In the genomic region with DNA sequence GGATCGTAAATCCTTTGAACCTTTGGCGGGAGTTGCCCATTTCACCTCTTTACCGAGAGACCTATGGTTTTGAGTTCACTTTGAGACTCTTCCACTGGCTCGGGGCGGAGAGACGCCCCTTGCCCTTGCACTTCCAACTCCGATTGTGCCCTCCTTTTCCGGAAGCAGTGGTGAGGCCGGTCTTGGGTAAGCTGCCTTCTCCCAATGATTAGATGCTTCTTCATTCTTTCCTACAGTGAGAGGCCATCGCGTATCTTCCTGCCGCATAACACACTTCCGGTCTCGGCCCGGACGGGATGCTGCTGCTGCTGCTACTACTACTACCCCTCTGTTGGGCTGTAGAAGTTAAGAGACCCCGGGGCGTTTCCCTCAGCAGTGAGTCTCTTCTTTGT, we compare ENCODE assay signal across 8 mouse cellular contexts. TPM values are rescaled to one million over a fixed set of nuclear protein-coding genes. Genes with fewer than 3 reads are reported as not detected.
DNase-seq lines count a peak whose midpoint lies in the region; ATAC-seq and TF ChIP-seq lines count a peak whose summit lies in the region.

No protein-coding gene starts in this region.

- TF ChIP-seq POLR2A in myocyte (IDR thresholded peaks at IDR 0.05; ENCODE audit: insufficient read length, low read depth) = no peak

- H3K4me1 ChIP-seq in heart, embryonic 11.5 days (ENCODE audit: control insufficient read depth, insufficient read depth, low read length) = peaks cover 13% of the 10 kb centered on the region
- H3K4me1 ChIP-seq in brown adipose tissue, adult 24 weeks (ENCODE audit: control insufficient read depth, insufficient read depth, insufficient read length, low read length) = peaks cover 6% of the 10 kb centered on the region

- intact Hi-C loops in heart, postnatal 10 days (cut with DNase I) = no loop called here

- DNase-seq in heart, postnatal 10 days = no peak
- DNase-seq in CD4-positive, CD25-positive, alpha-beta regulatory T cell, adult 2 months (ENCODE audit: low read depth, low spot score) = peak; percentile 69
- peak; percentile 44 for DNase-seq in heart, postnatal 4 days
- DNase-seq in liver = peak; percentile 57
- no peak for DNase-seq in urinary bladder, adult 2 months (ENCODE audit: low spot score)

- peaks cover 3% of the 10 kb centered on the region for H3K36me3 ChIP-seq in heart, embryonic 11.5 days (ENCODE audit: control insufficient read depth, insufficient read depth, low read length)
- H3K36me3 ChIP-seq in myocyte (ENCODE audit: control insufficient read depth, insufficient read depth) = peaks cover 12% of the 10 kb centered on the region

- peak overlapping the region; percentile 54 for H3K27ac ChIP-seq in heart, embryonic 11.5 days (ENCODE audit: low read depth, low read length)
- peak overlapping the region; percentile 42; the same call in 1 of the 2 replicates for H3K27ac ChIP-seq in brown adipose tissue, adult 24 weeks (replicated peaks; ENCODE audit: low read depth, low read length)

- under 1% methylated on average over 18 of the region's 18 CpGs for WGBS in heart, embryonic 11.5 days (ENCODE audit: insufficient replicate concordance)

- peak overlapping the region; percentile 74 for H3K9ac ChIP-seq in heart, embryonic 11.5 days (ENCODE audit: low read depth, low read length)

- H3K9me3 ChIP-seq in heart, embryonic 11.5 days (replicated peaks; ENCODE audit: control insufficient read depth, low read length) = no peaks in the 10 kb centered on the region

- H3K79me2 ChIP-seq in myocyte (ENCODE audit: control insufficient read depth, insufficient read depth) = peaks cover 8% of the 10 kb centered on the region

- 0 out of 2 replicates have a peak, but pooled peaks have one; percentile 1 for ATAC-seq in heart, embryonic 11.5 days (replicated peaks; ENCODE audit: insufficient number of reproducible peaks, low FRiP score, low TSS enrichment)

- H3K27me3 ChIP-seq in heart, embryonic 11.5 days (ENCODE audit: control insufficient read depth, insufficient read depth, low read length) = no peaks in the 10 kb centered on the region
- H3K27me3 ChIP-seq in myocyte (ENCODE audit: control insufficient read depth, insufficient read depth, insufficient read length) = no peaks in the 10 kb centered on the region

- H3ac ChIP-seq in myocyte (ENCODE audit: control insufficient read depth, insufficient read length) = peak overlapping the region; percentile 39

- peak overlapping the region; percentile 83 for H3K4me2 ChIP-seq in heart, embryonic 11.5 days
- peak overlapping the region; percentile 86 for H3K4me2 ChIP-seq in myocyte (ENCODE audit: low read depth)

- H3K4me3 ChIP-seq in heart, embryonic 11.5 days (ENCODE audit: low read depth, low read length) = peak overlapping the region; percentile 65
- H3K4me3 ChIP-seq in brown adipose tissue, adult 24 weeks (ENCODE audit: insufficient read depth, low read depth, low read length) = peak overlapping the region; percentile 71
- H3K4me3 ChIP-seq in myocyte = peak overlapping the region; percentile 70

TF ChIP-seq in myocyte, 11 proteins besides CTCF, POLR2A, EP300 and RAD21:
- TF ChIP-seq MAX (IDR thresholded peaks at IDR 0.05; ENCODE audit: low read depth) (no peak), MYOD1 (IDR thresholded peaks at IDR 0.05; ENCODE audit: control insufficient read depth in 1 of 3, insufficient read length in 2 of 3, low read depth in 2 of 3) (no peak), SRF (IDR thresholded peaks at IDR 0.05; ENCODE audit: control insufficient read depth, insufficient read length, low read depth) (no peak), MYOG (IDR thresholded peaks at IDR 0.05; ENCODE audit: control insufficient read depth in 1 of 3, insufficient read depth in 1 of 3, insufficient read length in 2 of 3, low read depth in 2 of 3) (no peak), TCF12 (IDR thresholded peaks at IDR 0.05; ENCODE audit: insufficient read depth, poor library complexity, severe bottlenecking) (no peak), E2F4 (IDR thresholded peaks at IDR 0.05; ENCODE audit: insufficient read depth) (no peak), TCF3 (IDR thresholded peaks at IDR 0.05; ENCODE audit: insufficient read length, low read depth) (no peak), USF1 (IDR thresholded peaks at IDR 0.05; ENCODE audit: low read depth) (no peak), CEBPB (IDR thresholded peaks at IDR 0.05; ENCODE audit: insufficient read depth, poor library complexity, severe bottlenecking) (no peak)

RNA-seq across cellular contexts. Expression of gene Prkcsh, which starts 0.6 kb away (rescaled TPM):
- polyA plus RNA-seq in heart, embryonic 11.5 days (2014; fragmentation: Nextera tagmentation; extraction: Ambion mirVana) = 72.2 and 77.8 TPM in 2 replicates
- total RNA-seq in heart, postnatal 10 days (2021) = 10 to 100 TPM; 67.7 to 73.7 TPM
- 33.1 and 40.1 TPM in 2 replicates for polyA plus RNA-seq in brown adipose tissue, adult 24 weeks (2012; ENCODE audit: insufficient read depth, insufficient read length, missing spikeins)
- total RNA-seq in heart, postnatal 4 days (2021) = 10 to 100 TPM; 69.8 to 73.7 TPM
- polyA plus RNA-seq in myocyte (2012; fragmentation: generic; extraction: Trizol) = 127 TPM
- polyA plus RNA-seq in urinary bladder, adult 2 months (2012; rRNA removed) = 84.4 and 86.5 TPM in 2 replicates

RNA-seq across cellular contexts. Expression of gene Ccdc151, which starts 0.7 kb away (rescaled TPM):
- polyA plus RNA-seq in heart, embryonic 11.5 days (2014; fragmentation: Nextera tagmentation; extraction: Ambion mirVana) = not detected in 2 replicates
- total RNA-seq in heart, postnatal 10 days (2021) = not detected
- not detected in 2 replicates for polyA plus RNA-seq in brown adipose tissue, adult 24 weeks (2012; ENCODE audit: insufficient read depth, insufficient read length, missing spikeins)
- total RNA-seq in heart, postnatal 4 days (2021) = not detected
- polyA plus RNA-seq in myocyte (2012; fragmentation: generic; extraction: Trizol) = 0.13 TPM
- polyA plus RNA-seq in urinary bladder, adult 2 months (2012; rRNA removed) = 0.19 and 0.29 TPM in 2 replicates

RNA-seq across cellular contexts. Expression of gene Rgl3, which starts 13.9 kb away (rescaled TPM):
- polyA plus RNA-seq in heart, embryonic 11.5 days (2014; fragmentation: Nextera tagmentation; extraction: Ambion mirVana) = 0.74 and 1.1 TPM in 2 replicates
- 1 to 10 TPM; 1.3 to 1.4 TPM for total RNA-seq in heart, postnatal 10 days (2021)
- polyA plus RNA-seq in brown adipose tissue, adult 24 weeks (2012; ENCODE audit: insufficient read depth, insufficient read length, missing spikeins) = 9.2 and 10.4 TPM in 2 replicates
- under 1 TPM; 0.71 to 0.97 TPM for total RNA-seq in heart, postnatal 4 days (2021)
- polyA plus RNA-seq in myocyte (2012; fragmentation: generic; extraction: Trizol) = 11.2 TPM
- 25.7 and 27.3 TPM in 2 replicates for polyA plus RNA-seq in urinary bladder, adult 2 months (2012; rRNA removed)

RNA-seq across cellular contexts. Expression of gene Epor, which starts 39.9 kb away (rescaled TPM):
- 15.4 and 22.8 TPM in 2 replicates for polyA plus RNA-seq in heart, embryonic 11.5 days (2014; fragmentation: Nextera tagmentation; extraction: Ambion mirVana)
- total RNA-seq in heart, postnatal 10 days (2021) = 1 to 10 TPM; 3.1 to 4.0 TPM
- polyA plus RNA-seq in brown adipose tissue, adult 24 weeks (2012; ENCODE audit: insufficient read depth, insufficient read length, missing spikeins) = 1.3 and 1.7 TPM in 2 replicates
- total RNA-seq in heart, postnatal 4 days (2021) = 1 to 10 TPM; 1.7 to 2.1 TPM
- polyA plus RNA-seq in myocyte (2012; fragmentation: generic; extraction: Trizol) = 3.2 TPM
- 1.8 and 2.1 TPM in 2 replicates for polyA plus RNA-seq in urinary bladder, adult 2 months (2012; rRNA removed)

RNA-seq across cellular contexts. Expression of gene Swsap1, which starts 47.6 kb away (rescaled TPM):
- 9.0 and 13.1 TPM in 2 replicates for polyA plus RNA-seq in heart, embryonic 11.5 days (2014; fragmentation: Nextera tagmentation; extraction: Ambion mirVana)
- total RNA-seq in heart, postnatal 10 days (2021) = 1 to 10 TPM; 8.7 TPM
- 11.6 and 15.4 TPM in 2 replicates for polyA plus RNA-seq in brown adipose tissue, adult 24 weeks (2012; ENCODE audit: insufficient read depth, insufficient read length, missing spikeins)
- total RNA-seq in heart, postnatal 4 days (2021) = 1 to 10 TPM; 8.8 to 9.0 TPM
- 8.9 TPM for polyA plus RNA-seq in myocyte (2012; fragmentation: generic; extraction: Trizol)
- polyA plus RNA-seq in urinary bladder, adult 2 months (2012; rRNA removed) = 4.6 and 6.4 TPM in 2 replicates

Comparison
In these comparisons a context has a peak if more than half of its experiments do, and no peak if none do; other contexts are left out.
1. DNase-seq: peak in CD4-positive, CD25-positive, alpha-beta regulatory T cell, adult 2 months (single experiment), heart, postnatal 4 days (single experiment) and liver (single experiment); none in heart, postnatal 10 days (0 of 2) and urinary bladder, adult 2 months (single experiment).
2. Peak in every context shown above with its lines, with median percentiles within 50 percentile points of each other: H3K4me3 ChIP-seq.